Mouse (Mus musculus) heart, adult 2 months (tissue): ENCODE measurements around the gene Esr1.

Experiments used
- CTCF ChIP-seq: fragments of 200-600 bp; IDR thresholded peaks from 2 replicates; pipeline ENCODE4 v1.8.1; 2022; ENCODE audit warnings: antibody characterized with exemption, mild to moderate bottlenecking, moderate library complexity
- EP300 ChIP-seq: fragments of 200-500 bp; IDR thresholded peaks from 2 replicates; pipeline ENCODE4 v1.6.1; 2011; ENCODE audit warnings: low read depth, low read length, control low read depth; ENCODE audit not compliant: insufficient read depth
- POLR2A ChIP-seq: fragments of 200-500 bp; IDR thresholded peaks from 2 replicates; pipeline ENCODE4 v1.6.1; 2011; ENCODE audit warnings: mild to moderate bottlenecking, low read depth, low read length, control low read depth; ENCODE audit not compliant: insufficient read depth

DNA sequence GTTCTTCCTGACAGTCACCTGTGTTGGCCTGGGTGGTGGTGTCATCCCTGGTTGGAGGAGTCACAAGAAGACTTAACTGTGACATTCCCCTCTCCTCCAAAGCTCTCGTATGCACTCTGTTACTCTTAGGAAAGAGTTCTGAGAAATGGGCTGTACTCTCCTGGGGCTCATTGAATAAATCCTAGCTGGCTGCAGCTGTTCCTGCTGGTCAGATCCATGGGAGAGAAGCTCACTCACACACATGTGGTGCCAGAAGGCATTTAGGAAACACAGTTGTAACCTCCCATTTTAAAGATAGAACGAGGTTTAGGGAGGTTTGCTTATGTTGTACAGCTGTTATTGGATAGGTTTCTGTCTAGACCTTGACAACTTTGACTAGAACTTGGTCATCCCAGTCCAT is 120.9 kb downstream of the Esr1 start:
- TF ChIP-seq EP300 (no peak), POLR2A (no peak), CTCF (no peak)
